Mouse (Mus musculus) intestine, embryonic 16.5 days (tissue): ENCODE results near the gene Tmem107. TPM values are rescaled to one million over a fixed set of nuclear protein-coding genes. Genes with fewer than 3 reads are reported as not detected.

Experiments used
- polyA plus RNA-seq: library from polyadenylated mRNA; unstranded; fragments of >200 nt; fragmentation: Nextera tagmentation; extraction: Ambion mirVana; gene quantifications from 2 replicates; pipeline ENCODE4 v1.2.1, GENCODE M21; 2015

Gene Tmem107
- polyA plus RNA-seq, 1 experiment from 2014 or later: 44.8 TPM

Other genes with a start within 250 kb of the Tmem107 start
- gene Ndel1, start 198.9 kb upstream of the Tmem107 start, polyA plus RNA-seq: 70.4 and 73.6 TPM in 2 replicates
- gene Rnf222, start 182.3 kb upstream of the Tmem107 start, polyA plus RNA-seq: 0.34 and 0.54 TPM in 2 replicates
- 784 and 889 TPM in 2 replicates for gene Rpl26, start 169.2 kb upstream of the Tmem107 start, polyA plus RNA-seq
- gene Odf4, start 143.7 kb upstream of the Tmem107 start, polyA plus RNA-seq: not detected in 2 replicates
- 8.3 and 9.0 TPM in 2 replicates for gene Arhgef15, start 113.3 kb upstream of the Tmem107 start, polyA plus RNA-seq
- 3.5 and 3.8 TPM in 2 replicates for gene Slc25a35, start 102.7 kb upstream of the Tmem107 start, polyA plus RNA-seq
- gene Rangrf, start 95.6 kb upstream of the Tmem107 start, polyA plus RNA-seq: 48.2 and 56.7 TPM in 2 replicates
- gene Pfas, start 62.3 kb upstream of the Tmem107 start, polyA plus RNA-seq: 20.5 and 22.5 TPM in 2 replicates
- gene Ctc1, start 54.9 kb upstream of the Tmem107 start, polyA plus RNA-seq: 36.8 and 38.5 TPM in 2 replicates
- 114 and 139 TPM in 2 replicates for gene Aurkb, start 25.2 kb upstream of the Tmem107 start, polyA plus RNA-seq
- gene Borcs6, start 11.1 kb upstream of the Tmem107 start, polyA plus RNA-seq: 8.0 and 8.6 TPM in 2 replicates
- gene Vamp2, start 17.7 kb downstream of the Tmem107 start, polyA plus RNA-seq: 65.8 TPM in 2 replicates
- 13.6 and 13.7 TPM in 2 replicates for gene Per1, start 24.4 kb downstream of the Tmem107 start, polyA plus RNA-seq
- gene Hes7, start 49.6 kb downstream of the Tmem107 start, polyA plus RNA-seq: 0.29 and 0.33 TPM in 2 replicates
- gene 9130213A22Rik, start 51.8 kb downstream of the Tmem107 start, polyA plus RNA-seq: 0.11 and 0.29 TPM in 2 replicates
- gene Aloxe3, start 55.1 kb downstream of the Tmem107 start, polyA plus RNA-seq: 0.31 and 0.45 TPM in 2 replicates
- 0.33 and 0.38 TPM in 2 replicates for gene Alox12b, start 86.2 kb downstream of the Tmem107 start, polyA plus RNA-seq
- gene Alox8, start 127.0 kb downstream of the Tmem107 start, polyA plus RNA-seq: 0.13 and 0.15 TPM in 2 replicates
- 0.02 and 0.07 TPM in 2 replicates for gene Gucy2e, start 166.2 kb downstream of the Tmem107 start, polyA plus RNA-seq